Mouse (Mus musculus) kidney, postnatal 36 days (tissue): ENCODE measurements around the gene Rnf215.
"Not testable (repeated sequence)": the region's sequence is repeated elsewhere in the genome, so short reads cannot be mapped to it uniquely, and the experiment has no call there.

Experiments
- DNase-seq, 2 experiments: peaks; one replicate each; pipeline ENCODE4 v3.0.0; 2021 to 2022; ENCODE audit warnings: mixed read lengths in 2 of 2

Gene Rnf215

GRCm38 (mm10) chr11:4148536-4149156, 13.6 kb downstream of the Rnf215 start:
- DNase-seq = no peak

GRCm38 (mm10) chr11:4149886-4150285, 14.9 kb downstream of the Rnf215 start:
- no peak for DNase-seq

- no peak for DNase-seq
Observed at GRCm38 (mm10) chr11:4153694-4154093, 18.7 kb downstream of the Rnf215 start.

- no peak for DNase-seq
Observed at GRCm38 (mm10) chr11:4155641-4156040, 20.6 kb downstream of the Rnf215 start.

- DNase-seq = peak; percentile 29 to 66
Observed at GRCm38 (mm10) chr11:4158676-4159075, 23.7 kb downstream of the Rnf215 start.

GRCm38 (mm10) chr11:4159808-4160708, 25.1 kb downstream of the Rnf215 start, which contains the start of the genes Ccdc157 and Sf3a1:
Gene Ccdc157, minus strand, starts transcription at chr11:4160293.
Gene Sf3a1, plus strand, starts transcription at chr11:4160350.
- DNase-seq = peak; percentile 95 to 98

GRCm38 (mm10) chr11:4160758-4161480, 25.9 kb downstream of the Rnf215 start:
- no peak for DNase-seq

- no peak for DNase-seq
Observed at GRCm38 (mm10) chr11:4164701-4165100, 29.7 kb downstream of the Rnf215 start.

- no peak for DNase-seq
Observed at GRCm38 (mm10) chr11:4166467-4167090, 31.6 kb downstream of the Rnf215 start.

- DNase-seq = peak in 1 of 2 experiments; percentile 63
Observed at GRCm38 (mm10) chr11:4174586-4174985, 39.6 kb downstream of the Rnf215 start.

- DNase-seq = peak in 1 of 2 experiments; percentile 43
Observed at GRCm38 (mm10) chr11:4177716-4178115, 42.7 kb downstream of the Rnf215 start.

- peak in 1 of 2 experiments; percentile 42 for DNase-seq
Observed at GRCm38 (mm10) chr11:4182061-4182460, 47.1 kb downstream of the Rnf215 start.

GRCm38 (mm10) chr11:4183511-4183910, 48.5 kb downstream of the Rnf215 start:
- DNase-seq = peak in 1 of 2 experiments; percentile 63

- DNase-seq = peak in 1 of 2 experiments; percentile 64
Observed at GRCm38 (mm10) chr11:4184251-4184952, 49.4 kb downstream of the Rnf215 start.

- not testable (repeated sequence) for DNase-seq
Observed at GRCm38 (mm10) chr11:4185480-4185879, 50.5 kb downstream of the Rnf215 start.

- DNase-seq = peak; percentile 99
Observed at GRCm38 (mm10) chr11:4186486-4187317, 51.7 kb downstream of the Rnf215 start, which contains the start of gene Tbc1d10a. Gene Tbc1d10a, plus strand, starts transcription at chr11:4186789.

- DNase-seq = no peak
Observed at GRCm38 (mm10) chr11:4187318-4187700, 52.3 kb downstream of the Rnf215 start.

- peak; percentile 76 to 89 for DNase-seq
Observed at GRCm38 (mm10) chr11:4189182-4189581, 54.2 kb downstream of the Rnf215 start.

GRCm38 (mm10) chr11:4190677-4191076, 55.7 kb downstream of the Rnf215 start:
- no peak for DNase-seq
